Mouse (Mus musculus) neural tube, postnatal 0 days (tissue): Measurements from ENCODE around the gene St6gal1. TPM values are rescaled to one million over a fixed set of nuclear protein-coding genes. Genes with fewer than 3 reads are reported as not detected.

Experiments used
- polyA plus RNA-seq: library from polyadenylated mRNA; unstranded; fragments of >200 nt; fragmentation: Nextera tagmentation; extraction: Ambion mirVana; gene quantifications from 2 replicates; pipeline ENCODE4 v1.2.1, GENCODE M21; 2015

St6gal1 gene
- 11.5 TPM in 2 replicates for polyA plus RNA-seq

GRCm38 (mm10) chr16:23224671-23225068, at the start of gene St6gal1:
TSS of gene St6gal1 (plus strand) at chr16:23224740.

Other genes with a start within 250 kb of the St6gal1 start
- 0.72 and 1.9 TPM in 2 replicates for gene Kng2, start 195.3 kb upstream of the St6gal1 start, polyA plus RNA-seq
- gene Kng1, start 166.9 kb upstream of the St6gal1 start, polyA plus RNA-seq: 0.25 and 0.62 TPM in 2 replicates
- gene Eif4a2, start 117.3 kb upstream of the St6gal1 start, polyA plus RNA-seq: 263 and 281 TPM in 2 replicates
- 26.8 and 29.4 TPM in 2 replicates for gene Rfc4, start 97.0 kb upstream of the St6gal1 start, polyA plus RNA-seq
- 0.31 and 0.47 TPM in 2 replicates for gene Adipoq, start 78.2 kb upstream of the St6gal1 start, polyA plus RNA-seq
- 0.06 and 0.10 TPM in 2 replicates for gene Rtp1, start 204.4 kb downstream of the St6gal1 start, polyA plus RNA-seq